Mouse (Mus musculus): ENCODE measurements at regions not wholly inside any gene's neighbourhood (a gene's known extent, or its start where the extent isn't known, plus 50 kb on each side); places are given as distances from the start of the nearest gene placed in this dataset.
"Not testable (repeated sequence)": the region's sequence is repeated elsewhere in the genome, so short reads cannot be mapped to it uniquely, and the experiment has no call there.

GRCm38 (mm10) chr2:53488301-53488700 lies 296.8 kb downstream of the Arl6ip6 start:
- Histone ChIP-seq H3K27me3 (ENCODE audit: poor library complexity, severe bottlenecking) (no peaks in the 10 kb centered on the region), H3K9me3 (no peaks in the 10 kb centered on the region), H3K27ac (no peak overlapping the region), H3K4me1 (peaks cover 4% of the 10 kb centered on the region; the same call in 1 of the 2 replicates), H3K36me3 (replicated peaks) (no peaks in the 10 kb centered on the region), H3K4me3 (no peak overlapping the region)
- 79% methylated on average over 1 of the region's 1 CpGs for WGBS
- no peak for DNase-seq (ENCODE audit: extremely low spot score, low spot score)

- DNase-seq (ENCODE audit: extremely low spot score, low spot score), result no peak
- 68% methylated on average over 4 of the region's 4 CpGs for WGBS
- no peaks in the 10 kb centered on the region for H3K36me3 ChIP-seq (replicated peaks)
- H3K4me1 ChIP-seq, result peaks cover 4% of the 10 kb centered on the region; the same call in 1 of the 2 replicates
- no peaks in the 10 kb centered on the region for H3K9me3 ChIP-seq
- H3K27ac ChIP-seq, result no peak overlapping the region
- no peaks in the 10 kb centered on the region for H3K27me3 ChIP-seq (ENCODE audit: poor library complexity, severe bottlenecking)
- no peak overlapping the region for H3K4me3 ChIP-seq
These were observed 299.5 kb downstream of the Arl6ip6 start for GRCm38 (mm10) chr2:53490805-53491585.

GRCm38 (mm10) chr2:53492788-53493187 lies 301.3 kb downstream of the Arl6ip6 start:
- H3K4me3 ChIP-seq, result no peak overlapping the region
- WGBS, result 87% methylated on average over 2 of the region's 2 CpGs

GRCm38 (mm10) chr2:53501657-53502274 lies 310.2 kb downstream of the Arl6ip6 start:
- Histone ChIP-seq H3K36me3 (replicated peaks) (no peaks in the 10 kb centered on the region), H3K4me1 (peaks cover 12% of the 10 kb centered on the region), H3K4me3 (peak overlapping the region; percentile 27; the same call in 1 of the 2 replicates), H3K27ac (peak overlapping the region; percentile 25; the same call in 1 of the 2 replicates), H3K9me3 (no peaks in the 10 kb centered on the region), H3K27me3 (ENCODE audit: poor library complexity, severe bottlenecking) (no peaks in the 10 kb centered on the region)
- peak; percentile 20 for DNase-seq (ENCODE audit: extremely low spot score, low spot score)
- 50% methylated on average over 14 of the region's 14 CpGs for WGBS

More at GRCm38 (mm10) chr2:53492788-53493187, 301.3 kb downstream of the Arl6ip6 start:
- H3K9me3 ChIP-seq, result no peaks in the 10 kb centered on the region
- H3K36me3 ChIP-seq (replicated peaks), result no peaks in the 10 kb centered on the region
- no peak for DNase-seq (ENCODE audit: extremely low spot score, low spot score)
- H3K4me1 ChIP-seq, result peaks cover under 1% of the 10 kb centered on the region; the same call in 1 of the 2 replicates
- no peak overlapping the region for H3K27ac ChIP-seq
- H3K27me3 ChIP-seq (ENCODE audit: poor library complexity, severe bottlenecking), result no peaks in the 10 kb centered on the region

- peaks cover 12% of the 10 kb centered on the region for H3K4me1 ChIP-seq
- H3K36me3 ChIP-seq (replicated peaks), result no peaks in the 10 kb centered on the region
- WGBS, result 61% methylated on average over 4 of the region's 4 CpGs
- H3K27me3 ChIP-seq (ENCODE audit: poor library complexity, severe bottlenecking), result no peaks in the 10 kb centered on the region
- H3K4me3 ChIP-seq, result no peak overlapping the region
- no peak for DNase-seq (ENCODE audit: extremely low spot score, low spot score)
- no peak overlapping the region for H3K27ac ChIP-seq
- no peaks in the 10 kb centered on the region for H3K9me3 ChIP-seq
These were observed 310.7 kb downstream of the Arl6ip6 start for GRCm38 (mm10) chr2:53502275-53502667.

- no peaks in the 10 kb centered on the region for H3K9me3 ChIP-seq
- WGBS, result 92% methylated on average over 2 of the region's 2 CpGs
These were observed 350.6 kb downstream of the Arl6ip6 start for GRCm38 (mm10) chr2:53542097-53542496.

GRCm38 (mm10) chr2:53574007-53574406 lies 382.5 kb downstream of the Arl6ip6 start:
- Histone ChIP-seq H3K4me3 (no peak overlapping the region), H3K27me3 (ENCODE audit: poor library complexity, severe bottlenecking) (no peaks in the 10 kb centered on the region)
- 71% methylated on average over 1 of the region's 1 CpGs for WGBS

More at GRCm38 (mm10) chr2:53542097-53542496, 350.6 kb downstream of the Arl6ip6 start:
- no peaks in the 10 kb centered on the region for H3K36me3 ChIP-seq (replicated peaks)
- H3K4me1 ChIP-seq, result no peaks in the 10 kb centered on the region
- H3K27ac ChIP-seq, result no peak overlapping the region
- DNase-seq (ENCODE audit: extremely low spot score, low spot score), result no peak
- H3K4me3 ChIP-seq, result no peak overlapping the region
- no peaks in the 10 kb centered on the region for H3K27me3 ChIP-seq (ENCODE audit: poor library complexity, severe bottlenecking)

GRCm38 (mm10) chr2:53605829-53606228 lies 414.3 kb downstream of the Arl6ip6 start:
- no peak for DNase-seq (ENCODE audit: extremely low spot score, low spot score)
- Histone ChIP-seq H3K27me3 (ENCODE audit: poor library complexity, severe bottlenecking) (no peaks in the 10 kb centered on the region), H3K9me3 (no peaks in the 10 kb centered on the region), H3K4me1 (no peaks in the 10 kb centered on the region), H3K36me3 (replicated peaks) (no peaks in the 10 kb centered on the region), H3K27ac (no peak overlapping the region), H3K4me3 (no peak overlapping the region)
- 92% methylated on average over 2 of the region's 2 CpGs for WGBS

More at GRCm38 (mm10) chr2:53574007-53574406, 382.5 kb downstream of the Arl6ip6 start:
- no peaks in the 10 kb centered on the region for H3K4me1 ChIP-seq
- DNase-seq (ENCODE audit: extremely low spot score, low spot score), result no peak
- no peaks in the 10 kb centered on the region for H3K9me3 ChIP-seq
- H3K27ac ChIP-seq, result no peak overlapping the region
- H3K36me3 ChIP-seq (replicated peaks), result no peaks in the 10 kb centered on the region

- no peaks in the 10 kb centered on the region for H3K27me3 ChIP-seq (ENCODE audit: poor library complexity, severe bottlenecking)
- H3K36me3 ChIP-seq (replicated peaks), result no peaks in the 10 kb centered on the region
- no peak overlapping the region for H3K4me3 ChIP-seq
- H3K4me1 ChIP-seq, result no peaks in the 10 kb centered on the region
- no peak for DNase-seq (ENCODE audit: extremely low spot score, low spot score)
- no peaks in the 10 kb centered on the region for H3K9me3 ChIP-seq
- 86% methylated on average over 3 of the region's 3 CpGs for WGBS
- no peak overlapping the region for H3K27ac ChIP-seq
These were observed 428.2 kb downstream of the Arl6ip6 start for GRCm38 (mm10) chr2:53619681-53620080.

- not testable (repeated sequence) for H3K4me1 ChIP-seq; H3K36me3 ChIP-seq (replicated peaks); H3K9me3 ChIP-seq; H3K4me3 ChIP-seq; DNase-seq (ENCODE audit: extremely low spot score, low spot score); H3K27me3 ChIP-seq (ENCODE audit: poor library complexity, severe bottlenecking); H3K27ac ChIP-seq
- WGBS, result 57% methylated on average over 19 of the region's 19 CpGs
These were observed 441.4 kb downstream of the Arl6ip6 start for GRCm38 (mm10) chr2:53632816-53633474.

GRCm38 (mm10) chr2:53668599-53669372 lies 416.6 kb downstream of the Rprm start:
- Histone ChIP-seq H3K36me3 (replicated peaks) (no peaks in the 10 kb centered on the region), H3K27ac (no peak overlapping the region), H3K4me1 (no peaks in the 10 kb centered on the region), H3K27me3 (ENCODE audit: poor library complexity, severe bottlenecking) (no peaks in the 10 kb centered on the region), H3K9me3 (no peaks in the 10 kb centered on the region), H3K4me3 (no peak overlapping the region)
- WGBS, result 88% methylated on average over 6 of the region's 6 CpGs
- DNase-seq (ENCODE audit: extremely low spot score, low spot score), result no peak

- whole genome bisulfite sequencing, result 88% methylated on average over 5 of the region's 5 CpGs
- no peak overlapping the region for H3K27ac ChIP-seq
- no peak for DNase-seq (ENCODE audit: extremely low spot score, low spot score)
- H3K36me3 ChIP-seq (replicated peaks), result no peaks in the 10 kb centered on the region
- H3K4me3 ChIP-seq, result no peak overlapping the region
- peaks cover 7% of the 10 kb centered on the region; the same call in 1 of the 2 replicates for H3K4me1 ChIP-seq
- H3K27me3 ChIP-seq (ENCODE audit: poor library complexity, severe bottlenecking), result no peaks in the 10 kb centered on the region
- no peaks in the 10 kb centered on the region for H3K9me3 ChIP-seq
These were observed 404.9 kb downstream of the Rprm start for GRCm38 (mm10) chr2:53680350-53681011.
